Mouse (Mus musculus) spleen, adult 2 months (tissue): ENCODE results near the gene Pecam1. TPM values are rescaled to one million over a fixed set of nuclear protein-coding genes. Genes with fewer than 3 reads are reported as not detected.
"Not testable (repeated sequence)": the region's sequence is repeated elsewhere in the genome, so short reads cannot be mapped to it uniquely, and the experiment has no call there.

Experiments
- DNase-seq, 2 experiments: peaks; one replicate each; pipeline versions ENCODE4 v3.0.0 to v3.0.0-alpha.2; 2012 to 2021; ENCODE audit warnings: low spot score in 2 of 2, low read depth in 1 of 2
- H3K27ac ChIP-seq: fragments of 200-500 bp; 2 replicates; pipeline ENCODE4 v1.5.1; 2012; ENCODE audit warnings: low read length, inconsistent platforms; ENCODE audit not compliant: insufficient read depth
- H3K27me3 ChIP-seq: fragments of 200-500 bp; 2 replicates; pipeline ENCODE4 v1.6.1; 2012; ENCODE audit warnings: mild to moderate bottlenecking, moderate library complexity, low read length, inconsistent platforms; ENCODE audit not compliant: control insufficient read depth, insufficient read depth
- H3K36me3 ChIP-seq: fragments of 200-500 bp; 2 replicates; pipeline ENCODE4 v1.6.1; 2012; ENCODE audit warnings: mild to moderate bottlenecking, low read length, inconsistent platforms; ENCODE audit not compliant: control insufficient read depth, insufficient read depth
- H3K4me1 ChIP-seq: fragments of 200-500 bp; 2 replicates; pipeline ENCODE4 v1.6.1; 2011; ENCODE audit warnings: inconsistent platforms; ENCODE audit not compliant: control insufficient read depth, insufficient read depth, insufficient read length
- H3K4me3 ChIP-seq: fragments of 200-500 bp; 2 replicates; pipeline ENCODE4 v1.5.1; 2011; ENCODE audit warnings: mild to moderate bottlenecking, inconsistent platforms; ENCODE audit not compliant: insufficient read depth, insufficient read length; ENCODE audit errors: extremely low read depth
- CTCF ChIP-seq: fragments of 200-500 bp; IDR thresholded peaks from 2 replicates; pipeline ENCODE4 v1.5.1; 2011; ENCODE audit warnings: mild to moderate bottlenecking, inconsistent platforms; ENCODE audit not compliant: insufficient read depth, insufficient read length, insufficient replicate concordance; ENCODE audit errors: extremely low read depth
- POLR2A ChIP-seq: fragments of 200-500 bp; IDR thresholded peaks from 2 replicates; pipeline ENCODE4 v1.6.1; 2011; ENCODE audit warnings: low read depth, low read length, inconsistent platforms
- WGBS: fragments of 180-500 bp; shearing (Covaris S2); methylation state at CpG from one replicate; pipeline ENCODE4 v1.1.7; 2018; 5-methylcytosine and 5-hydroxymethylcytosine counted together
- polyA plus RNA-seq: library from polyadenylated mRNA; depleted of rRNA; stranded (reverse); fragments of >200 nt; gene quantifications from 2 replicates; pipeline ENCODE4 v1.2.3, GENCODE M21; 2012

Pecam1 gene
- polyA plus RNA-seq, 1 experiment: 43.5 TPM

- TF ChIP-seq CTCF (no peak), POLR2A (no peak)
- H3K4me1 ChIP-seq: peaks cover 54% of the 10 kb centered on the region
- WGBS: 84% methylated on average over 6 of the region's 6 CpGs
- DNase-seq: no peak
- H3K27ac ChIP-seq: peak overlapping the region; percentile 73
- no peak overlapping the region for H3K4me3 ChIP-seq
- H3K36me3 ChIP-seq: peaks cover 20% of the 10 kb centered on the region
- no peaks in the 10 kb centered on the region for H3K27me3 ChIP-seq
These were observed 86.6 kb downstream of the Pecam1 start for GRCm38 (mm10) chr11:106663838-106664237.

GRCm38 (mm10) chr11:106662634-106663407, 87.6 kb downstream of the Pecam1 start:
- 75% methylated on average over 10 of the region's 11 CpGs for WGBS
- peaks cover 59% of the 10 kb centered on the region for H3K4me1 ChIP-seq
- H3K4me3 ChIP-seq: no peak overlapping the region
- no peaks in the 10 kb centered on the region for H3K27me3 ChIP-seq
- H3K36me3 ChIP-seq: peaks cover 14% of the 10 kb centered on the region
- H3K27ac ChIP-seq: peak overlapping the region; percentile 65
- TF ChIP-seq CTCF: no peak
- no peak for TF ChIP-seq POLR2A
- no peak for DNase-seq

GRCm38 (mm10) chr11:106660453-106661081, 89.9 kb downstream of the Pecam1 start:
- no peak overlapping the region for H3K4me3 ChIP-seq
- peak overlapping the region; percentile 82 for H3K27ac ChIP-seq
- no peaks in the 10 kb centered on the region for H3K27me3 ChIP-seq
- DNase-seq: peak in 1 of 2 experiments; percentile 65
- TF ChIP-seq CTCF: no peak
- no peak for TF ChIP-seq POLR2A
- H3K4me1 ChIP-seq: peaks cover 49% of the 10 kb centered on the region; the same call in 1 of the 2 replicates
- H3K36me3 ChIP-seq: peaks cover 16% of the 10 kb centered on the region
- 31% methylated on average over 13 of the region's 13 CpGs for WGBS

GRCm38 (mm10) chr11:106659598-106660295, 90.7 kb downstream of the Pecam1 start:
- no peak overlapping the region for H3K4me3 ChIP-seq
- H3K27ac ChIP-seq: peak overlapping the region; percentile 82
- H3K36me3 ChIP-seq: peaks cover 18% of the 10 kb centered on the region
- DNase-seq: no peak
- 57% methylated on average over 15 of the region's 15 CpGs for WGBS
- no peaks in the 10 kb centered on the region for H3K27me3 ChIP-seq
- TF ChIP-seq POLR2A (no peak), CTCF (no peak)
- peaks cover 48% of the 10 kb centered on the region; the same call in 1 of the 2 replicates for H3K4me1 ChIP-seq

GRCm38 (mm10) chr11:106658051-106658880, 92.2 kb downstream of the Pecam1 start:
- no peak for DNase-seq
- Histone ChIP-seq H3K4me3 (no peak overlapping the region), H3K27me3 (no peaks in the 10 kb centered on the region), H3K4me1 (peaks cover 34% of the 10 kb centered on the region; the same call in 1 of the 2 replicates), H3K27ac (peak overlapping the region; percentile 86), H3K36me3 (peaks cover 25% of the 10 kb centered on the region)
- TF ChIP-seq POLR2A (no peak), CTCF (no peak)
- WGBS: 34% methylated on average over 14 of the region's 14 CpGs

GRCm38 (mm10) chr11:106656896-106657498, 93.4 kb downstream of the Pecam1 start:
- H3K4me1 ChIP-seq: peaks cover 28% of the 10 kb centered on the region; the same call in 1 of the 2 replicates
- H3K27ac ChIP-seq: peak overlapping the region; percentile 86; the same call in 1 of the 2 replicates
- peaks cover 20% of the 10 kb centered on the region for H3K36me3 ChIP-seq
- not testable (repeated sequence) for H3K27me3 ChIP-seq, H3K4me3 ChIP-seq, DNase-seq
- WGBS: 68% methylated on average over 5 of the region's 5 CpGs
